Mouse (Mus musculus): Measurements from ENCODE around the gene Col7a1.

The Col7a1 gene

GRCm38 (mm10) chr9:108985710-108986109 is 32.3 kb downstream of the Col7a1 start, which contains the start of gene Ucn2:
TSS of gene Ucn2 (plus strand) at chr9:108986010.
- DNase-seq (ENCODE audit: low spot score): no peak

- DNase-seq (ENCODE audit: low spot score): peak; percentile 46
These were observed 34.4 kb downstream of the Col7a1 start for GRCm38 (mm10) chr9:108987704-108988350.

GRCm38 (mm10) chr9:108989802-108990461 is 36.5 kb downstream of the Col7a1 start:
- no peak for DNase-seq (ENCODE audit: low spot score)

GRCm38 (mm10) chr9:108990462-108990820 is 37.1 kb downstream of the Col7a1 start:
- DNase-seq (ENCODE audit: low spot score): no peak

GRCm38 (mm10) chr9:108991428-108992084 is 38.2 kb downstream of the Col7a1 start, which contains the start of gene Pfkfb4:
TSS of gene Pfkfb4 (plus strand) at chr9:108991778.
- peak; percentile 88 for DNase-seq (ENCODE audit: low spot score)

- no peak for DNase-seq (ENCODE audit: low spot score)
These were observed 38.7 kb downstream of the Col7a1 start for GRCm38 (mm10) chr9:108992085-108992469.

GRCm38 (mm10) chr9:108992620-108993361 is 39.4 kb downstream of the Col7a1 start:
- no peak for DNase-seq (ENCODE audit: low spot score)

- no peak for DNase-seq (ENCODE audit: low spot score)
These were observed 43.0 kb downstream of the Col7a1 start for GRCm38 (mm10) chr9:108996411-108996810.

- DNase-seq (ENCODE audit: low spot score): no peak
These were observed 45.1 kb downstream of the Col7a1 start for GRCm38 (mm10) chr9:108998287-108999166.

GRCm38 (mm10) chr9:108999167-108999526 is 45.8 kb downstream of the Col7a1 start:
- no peak for DNase-seq (ENCODE audit: low spot score)

- peak; percentile 50 for DNase-seq (ENCODE audit: low spot score)
These were observed 47.3 kb downstream of the Col7a1 start for GRCm38 (mm10) chr9:109000726-109001125.

- no peak for DNase-seq (ENCODE audit: low spot score)
These were observed 49.8 kb downstream of the Col7a1 start for GRCm38 (mm10) chr9:109003201-109003600.

- DNase-seq (ENCODE audit: low spot score): no peak
These were observed 53.8 kb downstream of the Col7a1 start for GRCm38 (mm10) chr9:109007025-109007780.

- no peak for DNase-seq (ENCODE audit: low spot score)
These were observed 54.7 kb downstream of the Col7a1 start for GRCm38 (mm10) chr9:109008081-109008480.

GRCm38 (mm10) chr9:109008994-109009635 is 55.7 kb downstream of the Col7a1 start:
- no peak for DNase-seq (ENCODE audit: low spot score)

- DNase-seq (ENCODE audit: low spot score): no peak
These were observed 56.4 kb downstream of the Col7a1 start for GRCm38 (mm10) chr9:109009636-109010315.

GRCm38 (mm10) chr9:109010316-109010690 is 56.9 kb downstream of the Col7a1 start:
- DNase-seq (ENCODE audit: low spot score): no peak

GRCm38 (mm10) chr9:109015397-109015796 is 62.0 kb downstream of the Col7a1 start:
- no peak for DNase-seq (ENCODE audit: low spot score)

GRCm38 (mm10) chr9:109016973-109017604 is 63.7 kb downstream of the Col7a1 start:
- no peak for DNase-seq (ENCODE audit: low spot score)

Measured in ovary, postnatal 36 days (tissue).